Mouse (Mus musculus) forebrain, embryonic 13.5 days (tissue): ENCODE measurements around the gene Ncln. TPM values are rescaled to one million over a fixed set of nuclear protein-coding genes. Genes with fewer than 3 reads are reported as not detected.

Experiments used
- ATAC-seq: fragments of 200-750 bp; cut with Nextera tagmentation; 2 replicates; pipeline ENCODE4 v1.8.0; 2017
- H3K27ac ChIP-seq: fragments of 300-500 bp; sonication (generic); 2 replicates; pipeline ENCODE4 v1.5.1; 2015; ENCODE audit warnings: inconsistent platforms, mild to moderate bottlenecking, moderate library complexity
- H3K27me3 ChIP-seq: fragments of 300-500 bp; sonication (generic); 2 replicates; pipeline ENCODE4 v1.6.1; 2015; ENCODE audit warnings: mild to moderate bottlenecking, inconsistent platforms
- H3K36me3 ChIP-seq: fragments of 300-500 bp; sonication (generic); 2 replicates; pipeline ENCODE4 v1.6.1; 2015; ENCODE audit warnings: mild to moderate bottlenecking, inconsistent platforms; ENCODE audit not compliant: poor library complexity, severe bottlenecking
- H3K4me1 ChIP-seq: fragments of 300-500 bp; sonication (generic); 2 replicates; pipeline ENCODE4 v1.6.1; 2015; ENCODE audit warnings: inconsistent platforms
- H3K4me2 ChIP-seq: fragments of 300-500 bp; sonication (generic); 2 replicates; pipeline ENCODE4 v1.6.1; 2015; ENCODE audit warnings: inconsistent platforms, mild to moderate bottlenecking, moderate library complexity
- H3K4me3 ChIP-seq: fragments of 300-500 bp; sonication (generic); 2 replicates; pipeline ENCODE4 v1.5.1; 2015; ENCODE audit warnings: mild to moderate bottlenecking, inconsistent platforms
- H3K9ac ChIP-seq: fragments of 300-500 bp; sonication (generic); 2 replicates; pipeline ENCODE4 v1.6.1; 2015; ENCODE audit warnings: mild to moderate bottlenecking, inconsistent platforms
- H3K9me3 ChIP-seq: fragments of 300-500 bp; sonication (generic); replicated peaks from 2 replicates; pipeline ENCODE4 v1.6.1; 2016; ENCODE audit warnings: inconsistent platforms
- WGBS: fragments of 180-500 bp; shearing (Covaris S2); methylation state at CpG from one replicate; pipeline ENCODE4 v1.1.7; 2015; 5-methylcytosine and 5-hydroxymethylcytosine counted together
- polyA plus RNA-seq: library from polyadenylated mRNA; unstranded; fragments of >200 nt; fragmentation: Nextera tagmentation; extraction: Ambion mirVana; gene quantifications from 2 replicates; pipeline ENCODE4 v1.2.1, GENCODE M21; 2015

The Ncln gene
- polyA plus RNA-seq, 1 experiment from 2014 or later = 56.8 TPM

DNA sequence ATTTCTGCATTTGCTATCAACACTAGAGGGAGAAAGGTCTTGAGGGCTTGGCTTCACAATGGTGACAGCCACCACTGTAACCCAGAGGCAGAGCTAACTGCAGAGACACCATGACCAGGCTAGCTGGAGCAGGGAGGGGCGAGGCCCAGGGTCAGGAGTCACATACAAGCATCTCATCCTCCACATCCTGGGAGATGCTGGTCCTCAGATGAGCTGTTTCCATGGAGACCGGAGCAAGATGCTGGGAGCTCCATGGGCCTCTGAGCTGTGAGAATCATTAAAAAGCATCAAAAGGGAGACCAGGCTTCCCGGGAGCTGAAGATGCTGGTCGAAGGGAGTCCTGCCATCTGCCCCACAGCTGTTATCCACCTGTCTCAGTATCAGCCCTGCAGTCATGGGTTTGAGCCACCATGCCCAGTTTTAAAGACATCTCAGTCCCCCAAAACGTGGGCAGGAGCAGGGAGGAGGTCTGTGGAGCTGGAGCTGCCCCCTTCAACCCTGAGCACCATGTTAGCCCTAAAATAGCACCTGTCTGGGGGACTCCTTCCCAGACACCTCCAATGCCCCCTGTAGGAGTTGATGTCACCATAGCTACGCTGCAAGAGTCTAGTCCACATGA is 11.6 kb downstream of the Ncln start:
- WGBS = 62% methylated on average over 6 of the region's 6 CpGs
- no peak overlapping the region for H3K4me3 ChIP-seq
- H3K4me2 ChIP-seq = 0 out of 2 replicates have a peak overlapping the region, but pooled peaks have one; percentile 7
- peaks cover 41% of the 10 kb centered on the region for H3K36me3 ChIP-seq
- 0 out of 2 replicates have a peak overlapping the region, but pooled peaks have one; percentile 21 for H3K9ac ChIP-seq
- peak overlapping the region; percentile 74 for H3K27ac ChIP-seq
- no peaks in the 10 kb centered on the region for H3K27me3 ChIP-seq
- no peaks in the 10 kb centered on the region for H3K9me3 ChIP-seq
- no peak for ATAC-seq
- H3K4me1 ChIP-seq = peaks cover 36% of the 10 kb centered on the region

- Histone ChIP-seq H3K4me3 (no peak overlapping the region), H3K27me3 (no peaks in the 10 kb centered on the region), H3K4me2 (no peak overlapping the region), H3K9ac (no peak overlapping the region), H3K4me1 (peaks cover 37% of the 10 kb centered on the region), H3K9me3 (no peaks in the 10 kb centered on the region), H3K27ac (peak overlapping the region; percentile 74; the same call in 1 of the 2 replicates), H3K36me3 (peaks cover 35% of the 10 kb centered on the region)
- WGBS = 22% methylated on average over 9 of the region's 9 CpGs
- no peak for ATAC-seq
These were observed 12.2 kb downstream of the Ncln start for GRCm38 (mm10) chr10:81483983-81484382.

GRCm38 (mm10) chr10:81482533-81482889 is 13.7 kb downstream of the Ncln start, which contains the start of gene Celf5:
Gene Celf5, minus strand, starts transcription at chr10:81482709.
- peak within 1 kb of the TSS; percentile 75 for H3K27ac ChIP-seq
- 0% methylated on average over 20 of the region's 36 CpGs for WGBS
- H3K36me3 ChIP-seq = peaks cover 21% of the 10 kb centered on the region
- peak within 1 kb of the TSS; percentile 67 for H3K4me3 ChIP-seq
- peaks cover 50% of the 10 kb centered on the region for H3K4me1 ChIP-seq
- H3K9me3 ChIP-seq = no peaks in the 10 kb centered on the region
- H3K27me3 ChIP-seq = no peaks in the 10 kb centered on the region
- H3K9ac ChIP-seq = peak within 1 kb of the TSS; percentile 86
- peak; percentile 68 for ATAC-seq
- peak within 1 kb of the TSS; percentile 61 for H3K4me2 ChIP-seq

GRCm38 (mm10) chr10:81481605-81482532 is 14.3 kb downstream of the Ncln start:
- peak overlapping the region; percentile 75 for H3K27ac ChIP-seq

DNA sequence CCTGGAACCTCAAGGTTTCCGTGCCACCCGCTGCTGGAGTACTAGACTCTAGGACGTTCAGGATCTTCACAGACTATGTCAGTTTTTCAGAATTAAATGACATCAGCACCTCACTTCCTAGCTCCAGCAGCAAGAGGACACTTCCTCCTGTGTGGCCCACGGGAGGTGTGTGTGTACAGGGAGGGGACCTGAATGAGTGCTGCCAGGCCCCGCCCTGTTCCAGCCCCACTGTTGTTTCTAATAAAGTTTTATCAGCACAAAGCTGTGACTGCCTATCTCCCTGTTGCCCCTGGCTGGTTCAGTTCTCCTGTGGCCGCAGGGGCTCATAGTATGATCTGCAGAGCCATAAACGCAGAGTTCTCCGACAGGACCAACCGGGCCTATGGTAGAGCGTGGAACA is 21.7 kb downstream of the Ncln start:
- 88% methylated on average over 10 of the region's 10 CpGs for WGBS

More at GRCm38 (mm10) chr10:81481605-81482532, 14.3 kb downstream of the Ncln start:
- H3K4me2 ChIP-seq = peak overlapping the region; percentile 61
- H3K4me1 ChIP-seq = peaks cover 53% of the 10 kb centered on the region
- H3K27me3 ChIP-seq = peaks cover under 1% of the 10 kb centered on the region
- peaks cover 15% of the 10 kb centered on the region for H3K36me3 ChIP-seq
- H3K9me3 ChIP-seq = no peaks in the 10 kb centered on the region
- under 1% methylated on average over 33 of the region's 35 CpGs for WGBS
- peak overlapping the region; percentile 86 for H3K9ac ChIP-seq
- H3K4me3 ChIP-seq = peak overlapping the region; percentile 67
- ATAC-seq = peak; percentile 39

DNA sequence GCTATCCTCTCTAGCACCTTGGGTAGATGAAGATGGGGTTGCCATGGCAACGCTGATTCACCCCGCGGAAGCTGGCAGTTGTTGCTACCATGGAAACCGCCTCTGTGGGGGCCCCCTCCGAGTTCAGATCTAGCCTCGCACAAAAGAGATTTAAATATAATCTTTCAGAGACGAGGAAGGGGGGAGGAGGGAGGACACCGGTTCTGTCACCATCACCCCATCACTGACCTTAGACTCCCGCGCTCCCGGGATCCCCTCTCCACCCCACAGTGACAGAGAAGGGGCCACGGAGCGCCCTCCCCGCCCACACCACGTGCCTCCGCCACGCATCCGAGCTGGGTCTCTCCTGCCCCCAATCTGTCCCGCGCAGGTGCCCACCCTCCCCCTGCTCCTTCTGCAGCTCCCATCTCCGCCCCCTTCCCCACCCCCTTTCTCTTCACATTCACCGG is 23.2 kb downstream of the Ncln start:
- Histone ChIP-seq H3K4me2 (peak overlapping the region; percentile 81), H3K27ac (peak overlapping the region; percentile 92), H3K9ac (peak overlapping the region; percentile 65), H3K9me3 (no peaks in the 10 kb centered on the region), H3K4me3 (peak overlapping the region; percentile 49), H3K36me3 (peaks cover 23% of the 10 kb centered on the region), H3K4me1 (peaks cover 51% of the 10 kb centered on the region), H3K27me3 (peaks cover 3% of the 10 kb centered on the region)
- peak; percentile 86 for ATAC-seq
- 1% methylated on average over 22 of the region's 22 CpGs for WGBS

More for the DNA sequence above, 21.7 kb downstream of the Ncln start:
- Histone ChIP-seq H3K4me1 (peaks cover 60% of the 10 kb centered on the region), H3K4me3 (no peak overlapping the region), H3K27me3 (peaks cover 3% of the 10 kb centered on the region), H3K9ac (no peak overlapping the region), H3K36me3 (peaks cover 10% of the 10 kb centered on the region; the same call in 1 of the 2 replicates), H3K4me2 (0 out of 2 replicates have a peak overlapping the region, but pooled peaks have one; percentile 81), H3K9me3 (no peaks in the 10 kb centered on the region), H3K27ac (peak overlapping the region; percentile 92)
- ATAC-seq = no peak

- H3K27me3 ChIP-seq = peaks cover 3% of the 10 kb centered on the region
- peak overlapping the region; percentile 49 for H3K4me3 ChIP-seq
- ATAC-seq = peak; percentile 50
- peaks cover 28% of the 10 kb centered on the region for H3K36me3 ChIP-seq
- peaks cover 46% of the 10 kb centered on the region for H3K4me1 ChIP-seq
- peak overlapping the region; percentile 65 for H3K9ac ChIP-seq
- peak overlapping the region; percentile 92 for H3K27ac ChIP-seq
- peak overlapping the region; percentile 81 for H3K4me2 ChIP-seq
- WGBS = 4% methylated on average over 17 of the region's 18 CpGs
- H3K9me3 ChIP-seq = no peaks in the 10 kb centered on the region
These were observed 23.7 kb downstream of the Ncln start for GRCm38 (mm10) chr10:81472403-81473002.

GRCm38 (mm10) chr10:81470454-81470853 is 25.7 kb downstream of the Ncln start:
- Histone ChIP-seq H3K4me2 (peak overlapping the region; percentile 12), H3K4me1 (peaks cover 43% of the 10 kb centered on the region), H3K27ac (no peak overlapping the region), H3K9me3 (no peaks in the 10 kb centered on the region), H3K4me3 (no peak overlapping the region), H3K27me3 (0 out of 2 replicates have a peak, but pooled peaks cover 2% of the 10 kb centered on the region), H3K9ac (no peak overlapping the region), H3K36me3 (peaks cover 42% of the 10 kb centered on the region)
- ATAC-seq = no peak
- 65% methylated on average over 17 of the region's 18 CpGs for WGBS

GRCm38 (mm10) chr10:81469253-81469652 is 26.9 kb downstream of the Ncln start:
- Histone ChIP-seq H3K4me1 (peaks cover 45% of the 10 kb centered on the region), H3K4me2 (no peak overlapping the region), H3K4me3 (no peak overlapping the region), H3K36me3 (peaks cover 43% of the 10 kb centered on the region), H3K27ac (no peak overlapping the region), H3K27me3 (peaks cover 13% of the 10 kb centered on the region), H3K9me3 (no peaks in the 10 kb centered on the region), H3K9ac (no peak overlapping the region)
- no peak for ATAC-seq
- 83% methylated on average over 5 of the region's 5 CpGs for WGBS

DNA sequence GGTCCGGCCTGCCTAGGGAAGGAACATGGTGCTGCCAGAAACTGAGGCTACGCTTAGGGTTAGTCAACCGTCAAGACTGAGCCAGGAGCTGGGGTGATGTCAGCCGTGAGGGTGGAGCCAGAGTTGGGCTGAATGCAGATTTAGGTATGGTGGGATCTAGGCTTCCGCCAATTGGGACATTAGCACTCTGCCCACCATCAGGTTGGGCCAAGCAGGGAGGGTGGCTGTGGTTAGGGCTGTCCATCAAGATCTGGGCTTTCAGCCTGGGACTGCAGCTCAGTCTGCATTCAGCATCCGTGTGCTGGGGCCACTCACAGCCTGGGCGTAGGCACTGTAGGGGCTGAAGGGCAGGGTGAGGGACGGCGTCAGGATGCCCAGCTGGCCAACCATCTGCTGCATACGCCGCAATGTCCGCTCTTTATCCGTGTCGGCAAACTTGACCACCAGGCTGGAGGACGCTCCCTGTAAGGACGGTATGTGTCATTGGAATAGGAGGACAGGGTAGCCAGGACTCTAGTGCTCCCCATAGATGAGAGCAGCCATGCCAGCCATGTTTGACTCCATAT is 28.4 kb downstream of the Ncln start:
- Histone ChIP-seq H3K9ac (no peak overlapping the region), H3K27me3 (peaks cover 28% of the 10 kb centered on the region), H3K4me2 (no peak overlapping the region), H3K4me1 (peaks cover 34% of the 10 kb centered on the region), H3K4me3 (no peak overlapping the region), H3K27ac (no peak overlapping the region), H3K9me3 (no peaks in the 10 kb centered on the region), H3K36me3 (peaks cover 47% of the 10 kb centered on the region)
- 88% methylated on average over 16 of the region's 16 CpGs for WGBS
- no peak for ATAC-seq

GRCm38 (mm10) chr10:81466881-81467280 is 29.3 kb downstream of the Ncln start:
- no peak overlapping the region for H3K9ac ChIP-seq
- H3K27ac ChIP-seq = no peak overlapping the region
- H3K9me3 ChIP-seq = no peaks in the 10 kb centered on the region
- peaks cover 37% of the 10 kb centered on the region for H3K27me3 ChIP-seq
- no peak overlapping the region for H3K4me2 ChIP-seq
- no peak for ATAC-seq
- H3K36me3 ChIP-seq = peaks cover 47% of the 10 kb centered on the region
- no peak overlapping the region for H3K4me3 ChIP-seq
- WGBS = 73% methylated on average over 14 of the region's 14 CpGs
- peaks cover 26% of the 10 kb centered on the region for H3K4me1 ChIP-seq
